Comparison of ENCODE assay signal across 20 mouse cellular contexts in genomic region chr19:46776391-46776790, GRCm38 (mm10). TPM values are rescaled to one million over a fixed set of nuclear protein-coding genes. Genes with fewer than 3 reads are reported as not detected.
A peak's percentile ranks its signal among the peaks of the same experiment; 100 is the strongest.
DNase-seq lines count a peak whose midpoint lies in the region; ATAC-seq lines count a peak whose summit lies in the region.
"Had no signal": no experiment of that assay in that cellular context is flagged by ENCODE, and none has a peak within 500 bp of the region (broad histone marks: within the 10 kb centered on the region; RNA-seq: fewer than 3 reads in every experiment).

No protein-coding gene starts in this region.

- H3K4me3 ChIP-seq in brown adipose tissue, adult 24 weeks (ENCODE audit: insufficient read depth, low read depth, low read length): no peak overlapping the region
- H3K4me3 ChIP-seq in hindbrain, embryonic 12.5 days: no peak overlapping the region
- H3K4me3 ChIP-seq: embryonic facial prominence, embryonic 13.5 days; embryonic facial prominence, embryonic 15.5 days; erythroblast, embryonic 14.5 days; forebrain, embryonic 10.5 days; forebrain, embryonic 12.5 days had no signal

- H3K9ac ChIP-seq in hindbrain, embryonic 12.5 days: no peak overlapping the region
- H3K9ac ChIP-seq: embryonic facial prominence, embryonic 13.5 days; embryonic facial prominence, embryonic 15.5 days; forebrain, embryonic 12.5 days had no signal

- peaks cover 14% of the 10 kb centered on the region for H3K4me1 ChIP-seq in brown adipose tissue, adult 24 weeks (ENCODE audit: control insufficient read depth, insufficient read depth, insufficient read length, low read length)
- no peaks in the 10 kb centered on the region for H3K4me1 ChIP-seq in hindbrain, embryonic 12.5 days
- H3K4me1 ChIP-seq: embryonic facial prominence, embryonic 15.5 days had no signal

- 0 out of 2 replicates have a peak overlapping the region, but pooled peaks have one; percentile 28 for H3K27ac ChIP-seq in brown adipose tissue, adult 24 weeks (replicated peaks; ENCODE audit: low read depth, low read length)
- H3K27ac ChIP-seq in hindbrain, embryonic 12.5 days: no peak overlapping the region
- H3K27ac ChIP-seq: embryonic facial prominence, embryonic 13.5 days; embryonic facial prominence, embryonic 15.5 days; forebrain, embryonic 10.5 days; forebrain, embryonic 12.5 days had no signal

- 67% methylated on average over 5 of the region's 5 CpGs for WGBS in hindbrain, embryonic 12.5 days

- DNase-seq in cerebellum, postnatal 14 days: peak; percentile 43 to 44
- no peak for DNase-seq in cerebellum, postnatal 4 days (ENCODE audit: low spot score in 2 of 2)
- DNase-seq in left cerebral cortex, postnatal 4 days: peak; percentile 30
- DNase-seq in left cerebral cortex, postnatal 25 days (ENCODE audit: low spot score in 2 of 2): no peak
- DNase-seq in adipocyte (ENCODE audit: low spot score): peak; percentile 53
- DNase-seq: adrenal gland, adult 8-10 months; adrenal gland, postnatal 14 days; adrenal gland, postnatal 36 days; cerebellum, adult 11 months; cerebellum, adult 9-10 months; embryo, embryonic 11 days had no signal

- no peaks in the 10 kb centered on the region for H3K27me3 ChIP-seq in hindbrain, embryonic 12.5 days
- H3K27me3 ChIP-seq: embryonic facial prominence, embryonic 13.5 days; embryonic facial prominence, embryonic 15.5 days; forebrain, embryonic 12.5 days had no signal

- H3K9me3 ChIP-seq in hindbrain, embryonic 12.5 days (replicated peaks): no peaks in the 10 kb centered on the region
- H3K9me3 ChIP-seq: embryonic facial prominence, embryonic 13.5 days; embryonic facial prominence, embryonic 15.5 days; forebrain, embryonic 10.5 days; forebrain, embryonic 12.5 days had no signal

- H3K36me3 ChIP-seq in hindbrain, embryonic 12.5 days: no peaks in the 10 kb centered on the region
- H3K36me3 ChIP-seq: embryonic facial prominence, embryonic 13.5 days; embryonic facial prominence, embryonic 15.5 days; forebrain, embryonic 10.5 days; forebrain, embryonic 12.5 days had no signal

- intact Hi-C loops in left cerebral cortex, postnatal 4 days (cut with DNase I): no loop called here
- intact Hi-C loops in left cerebral cortex, postnatal 25 days (cut with DNase I): no loop called here

- H3K4me2 ChIP-seq in hindbrain, embryonic 12.5 days (replicated peaks): no peak overlapping the region
- H3K4me2 ChIP-seq: embryonic facial prominence, embryonic 13.5 days; embryonic facial prominence, embryonic 15.5 days; forebrain, embryonic 12.5 days had no signal

- no peak for ATAC-seq in hindbrain, embryonic 12.5 days (ENCODE audit: low FRiP score)
- ATAC-seq: forebrain, embryonic 14.5 days; forebrain, embryonic 16.5 days had no signal

RNA-seq across cellular contexts. Expression of gene Cnnm2, which starts 15.0 kb away (rescaled TPM):
- total RNA-seq in left cerebral cortex, postnatal 4 days (2021): 10 to 100 TPM; 17.2 to 18.6 TPM
- total RNA-seq in left cerebral cortex, postnatal 25 days (2021): 10 to 100 TPM; 33.3 to 33.9 TPM
- polyA plus RNA-seq in brown adipose tissue, adult 24 weeks (2012; ENCODE audit: insufficient read depth, insufficient read length, missing spikeins): 27.5 and 28.7 TPM in 2 replicates
- polyA plus RNA-seq in hindbrain, embryonic 12.5 days (2016; fragmentation: Nextera tagmentation; extraction: Ambion mirVana): 6.9 and 7.2 TPM in 2 replicates

Comparison
In these comparisons a context has a peak if more than half of its experiments do, and no peak if none do; other contexts are left out.
1. DNase-seq: peak in cerebellum, postnatal 14 days (2 of 2), left cerebral cortex, postnatal 4 days (single experiment) and adipocyte (single experiment); none in cerebellum, postnatal 4 days (0 of 2) and left cerebral cortex, postnatal 25 days (0 of 2).